Mouse (Mus musculus): ENCODE measurements at regions not wholly inside any gene's neighbourhood (a gene's known extent, or its start where the extent isn't known, plus 50 kb on each side); places are given as distances from the start of the nearest gene placed in this dataset.

GRCm38 (mm10) chr1:154038241-154038640, 138.2 kb upstream of the Teddm2 start:
- TF ChIP-seq CTCF (IDR thresholded peaks at IDR 0.05; ENCODE audit: insufficient read depth, low read depth, low read length) (no peak), POLR2A (IDR thresholded peaks at IDR 0.05; ENCODE audit: insufficient read depth, low read depth, low read length) (no peak)
